8 mouse cellular contexts compared by ENCODE assay signal in the genomic region with DNA sequence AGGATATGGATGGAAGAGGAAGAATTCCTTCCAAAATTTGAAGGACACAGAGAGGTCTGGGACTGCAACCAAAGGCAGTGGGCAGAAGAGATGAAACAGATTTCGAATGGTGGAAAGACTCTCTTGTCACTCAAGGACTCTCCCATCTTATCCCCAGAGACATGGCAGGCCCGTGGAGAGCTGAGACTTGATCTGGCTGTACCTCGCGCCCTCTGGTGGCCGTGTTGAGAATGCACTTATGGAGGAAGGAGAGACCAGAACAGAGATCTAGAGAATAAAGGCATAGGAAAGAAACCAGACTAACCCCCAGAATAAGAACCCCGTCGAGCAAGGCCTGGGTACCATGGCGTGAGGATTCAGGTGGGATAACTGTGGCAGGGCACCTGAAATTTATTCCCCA.
DNase-seq lines count a peak whose midpoint lies in the region; ATAC-seq lines count a peak whose summit lies in the region.

No protein-coding gene starts in this region.

- no peaks in the 10 kb centered on the region for H3K9me3 ChIP-seq in limb, embryonic 11.5 days (ENCODE audit: control insufficient read depth, low read length)

- no peaks in the 10 kb centered on the region for H3K36me3 ChIP-seq in limb, embryonic 11.5 days (ENCODE audit: control insufficient read depth, insufficient read depth, low read length)

- ATAC-seq in limb, embryonic 11.5 days (ENCODE audit: insufficient number of reproducible peaks, low FRiP score, low TSS enrichment, low read depth), result no peak

- no peaks in the 10 kb centered on the region for H3K27me3 ChIP-seq in limb, embryonic 11.5 days (ENCODE audit: control insufficient read depth, insufficient read depth, low read length)

- no peaks in the 10 kb centered on the region for H3K4me1 ChIP-seq in limb, embryonic 11.5 days (ENCODE audit: control insufficient read depth, insufficient read depth, low read length)

- WGBS in limb, embryonic 11.5 days, result 14% methylated on average over 8 of the region's 8 CpGs

- H3K27ac ChIP-seq in limb, embryonic 11.5 days (replicated peaks; ENCODE audit: low read depth, low read length), result no peak overlapping the region

- H3K4me3 ChIP-seq in limb, embryonic 11.5 days (ENCODE audit: low read depth, low read length), result no peak overlapping the region

- H3K9ac ChIP-seq in limb, embryonic 11.5 days (ENCODE audit: low read length), result no peak overlapping the region

- no peak overlapping the region for H3K4me2 ChIP-seq in limb, embryonic 11.5 days (ENCODE audit: low read depth, severe bottlenecking)

- peak; percentile 65 for DNase-seq in 3T3-L1 (ENCODE audit: low read depth, low spot score)
- DNase-seq in R1 (ENCODE audit: low read depth, low spot score), result peak; percentile 81
- peak; percentile 91 for DNase-seq in cerebellum, postnatal 10 days
- peak; percentile 83 to 88 for DNase-seq in frontal cortex, postnatal 25 days (ENCODE audit: low spot score in 2 of 2)
- peak; percentile 83 for DNase-seq in kidney, adult 9 months
- peak; percentile 92 for DNase-seq in limb, embryonic 11.5 days (ENCODE audit: low spot score)
- peak; percentile 26 for DNase-seq in ovary, adult 18-20 months (ENCODE audit: low spot score)
- DNase-seq in urinary bladder, adult 2 months (ENCODE audit: low spot score), result peak; percentile 65

Comparison
In these comparisons a context has a peak if more than half of its experiments do, and no peak if none do; other contexts are left out.
1. DNase-seq: peak in every context shown above with its lines; median percentile 92 in limb, embryonic 11.5 days; 91 in cerebellum, postnatal 10 days; 86 in frontal cortex, postnatal 25 days; 83 in kidney, adult 9 months; 81 in R1; 65 in 3T3-L1; 65 in urinary bladder, adult 2 months; 26 in ovary, adult 18-20 months.